Mouse (Mus musculus) bone marrow macrophage, adult 2 months (primary cell): Measurements from ENCODE around the gene Ppp2ca.

Experiments
- CTCF ChIP-seq: IDR thresholded peaks from 2 replicates; pipeline ENCODE4 v1.5.1; 2012; ENCODE audit warnings: low read depth, mild to moderate bottlenecking, low read length, moderate library complexity
- POLR2A ChIP-seq: IDR thresholded peaks from 2 replicates; pipeline ENCODE4 v1.6.1; 2012; ENCODE audit warnings: mild to moderate bottlenecking, low read depth, low read length, borderline replicate concordance

- TF ChIP-seq CTCF (no peak), POLR2A (no peak)
Observed at GRCm38 (mm10) chr11:52080656-52081055, 17.8 kb upstream of the Ppp2ca start.
